Mouse (Mus musculus): Measurements from ENCODE around the gene Tbc1d23. TPM values are rescaled to one million over a fixed set of nuclear protein-coding genes. Genes with fewer than 3 reads are reported as not detected.
"Not testable (repeated sequence)": the region's sequence is repeated elsewhere in the genome, so short reads cannot be mapped to it uniquely, and the experiment has no call there.

Tbc1d23 gene
- polyA plus RNA-seq, 1 experiment from 2014 or later, result 23.5 TPM

- Histone ChIP-seq H3K27me3 (replicated peaks; ENCODE audit: insufficient read depth, low read length) (no peaks in the 10 kb centered on the region), H3K27ac (ENCODE audit: low read length) (no peak overlapping the region), H3K4me2 (replicated peaks; ENCODE audit: low read depth, low read length) (no peak overlapping the region), H3K36me3 (ENCODE audit: insufficient read depth, low read length) (peaks cover 12% of the 10 kb centered on the region; the same call in 1 of the 2 replicates), H3K4me1 (ENCODE audit: insufficient read depth, low read depth, low read length) (no peaks in the 10 kb centered on the region), H3K9ac (replicated peaks; ENCODE audit: low read depth) (no peak overlapping the region), H3K4me3 (ENCODE audit: low read depth, low read length) (no peak overlapping the region), H3K9me3 (ENCODE audit: low read length) (no peaks in the 10 kb centered on the region)
- TF ChIP-seq CTCF (IDR thresholded peaks at IDR 0.05), result peak; percentile 77
- TF ChIP-seq EP300 (IDR thresholded peaks at IDR 0.05), result no peak
- peak; percentile 85 for DNase-seq (ENCODE audit: low spot score)
- 60% methylated on average over 2 of the region's 2 CpGs for whole genome bisulfite sequencing
- no peak for ATAC-seq
Observed at GRCm38 (mm10) chr16:57177254-57177653, 54.0 kb downstream of the Tbc1d23 start.

- no peak for ATAC-seq
- TF ChIP-seq EP300 (IDR thresholded peaks at IDR 0.05) (no peak), CTCF (IDR thresholded peaks at IDR 0.05) (no peak)
- Histone ChIP-seq H3K27me3 (replicated peaks; ENCODE audit: insufficient read depth, low read length) (no peaks in the 10 kb centered on the region), H3K27ac (ENCODE audit: low read length) (no peak overlapping the region), H3K36me3 (ENCODE audit: insufficient read depth, low read length) (peaks cover 4% of the 10 kb centered on the region; the same call in 1 of the 2 replicates), H3K4me3 (ENCODE audit: low read depth, low read length) (no peak overlapping the region), H3K4me2 (replicated peaks; ENCODE audit: low read depth, low read length) (no peak overlapping the region), H3K9me3 (ENCODE audit: low read length) (no peaks in the 10 kb centered on the region), H3K4me1 (ENCODE audit: insufficient read depth, low read depth, low read length) (no peaks in the 10 kb centered on the region), H3K9ac (replicated peaks; ENCODE audit: low read depth) (no peak overlapping the region)
- 85% methylated on average over 7 of the region's 7 CpGs for WGBS
- no peak for DNase-seq (ENCODE audit: low spot score)
Observed at GRCm38 (mm10) chr16:57176276-57176675, 55.0 kb downstream of the Tbc1d23 start.

- DNase-seq (ENCODE audit: low spot score), result no peak
- peaks cover 4% of the 10 kb centered on the region; the same call in 1 of the 2 replicates for H3K36me3 ChIP-seq (ENCODE audit: insufficient read depth, low read length)
- WGBS, result 70% methylated on average over 2 of the region's 2 CpGs
- H3K27me3 ChIP-seq (replicated peaks; ENCODE audit: insufficient read depth, low read length), result no peaks in the 10 kb centered on the region
- ATAC-seq, result no peak
- no peak overlapping the region for H3K4me2 ChIP-seq (replicated peaks; ENCODE audit: low read depth, low read length)
- H3K4me1 ChIP-seq (ENCODE audit: insufficient read depth, low read depth, low read length), result no peaks in the 10 kb centered on the region
- H3K4me3 ChIP-seq (ENCODE audit: low read depth, low read length), result no peak overlapping the region
- H3K9me3 ChIP-seq (ENCODE audit: low read length), result no peaks in the 10 kb centered on the region
- TF ChIP-seq EP300 (IDR thresholded peaks at IDR 0.05) (no peak), CTCF (IDR thresholded peaks at IDR 0.05) (no peak)
- H3K27ac ChIP-seq (ENCODE audit: low read length), result no peak overlapping the region
- no peak overlapping the region for H3K9ac ChIP-seq (replicated peaks; ENCODE audit: low read depth)
Observed at GRCm38 (mm10) chr16:57175751-57176150, 55.6 kb downstream of the Tbc1d23 start.

- H3K9ac ChIP-seq (replicated peaks; ENCODE audit: low read depth); H3K27me3 ChIP-seq (replicated peaks; ENCODE audit: insufficient read depth, low read length); H3K9me3 ChIP-seq (ENCODE audit: low read length); H3K4me1 ChIP-seq (ENCODE audit: insufficient read depth, low read depth, low read length); ATAC-seq; H3K27ac ChIP-seq (ENCODE audit: low read length); H3K36me3 ChIP-seq (ENCODE audit: insufficient read depth, low read length); H3K4me2 ChIP-seq (replicated peaks; ENCODE audit: low read depth, low read length); H3K4me3 ChIP-seq (ENCODE audit: low read depth, low read length); DNase-seq (ENCODE audit: low spot score): not testable (repeated sequence)
Observed at GRCm38 (mm10) chr16:57174480-57174879, 56.8 kb downstream of the Tbc1d23 start.

GRCm38 (mm10) chr16:57171570-57171969, 59.7 kb downstream of the Tbc1d23 start:
- no peaks in the 10 kb centered on the region for H3K9me3 ChIP-seq (ENCODE audit: low read length)
- no peak overlapping the region for H3K4me2 ChIP-seq (replicated peaks; ENCODE audit: low read depth, low read length)
- H3K9ac ChIP-seq (replicated peaks; ENCODE audit: low read depth), result no peak overlapping the region
- ATAC-seq (no peak), DNase-seq (ENCODE audit: low spot score) (no peak)
- no peak overlapping the region for H3K4me3 ChIP-seq (ENCODE audit: low read depth, low read length)
- H3K27ac ChIP-seq (ENCODE audit: low read length), result no peak overlapping the region
- no peaks in the 10 kb centered on the region for H3K4me1 ChIP-seq (ENCODE audit: insufficient read depth, low read depth, low read length)
- H3K27me3 ChIP-seq (replicated peaks; ENCODE audit: insufficient read depth, low read length), result no peaks in the 10 kb centered on the region
- TF ChIP-seq CTCF (IDR thresholded peaks at IDR 0.05), result no peak
- WGBS, result 92% methylated on average over 6 of the region's 6 CpGs
- H3K36me3 ChIP-seq (ENCODE audit: insufficient read depth, low read length), result peaks cover 7% of the 10 kb centered on the region; the same call in 1 of the 2 replicates

- no peak for TF ChIP-seq CTCF (IDR thresholded peaks at IDR 0.05)
- no peak for TF ChIP-seq EP300 (IDR thresholded peaks at IDR 0.05)
- WGBS, result 88% methylated on average over 8 of the region's 8 CpGs
- no peaks in the 10 kb centered on the region for H3K27me3 ChIP-seq (replicated peaks; ENCODE audit: insufficient read depth, low read length)
- no peaks in the 10 kb centered on the region for H3K9me3 ChIP-seq (ENCODE audit: low read length)
- no peak overlapping the region for H3K9ac ChIP-seq (replicated peaks; ENCODE audit: low read depth)
- no peaks in the 10 kb centered on the region for H3K4me1 ChIP-seq (ENCODE audit: insufficient read depth, low read depth, low read length)
- peaks cover 7% of the 10 kb centered on the region; the same call in 1 of the 2 replicates for H3K36me3 ChIP-seq (ENCODE audit: insufficient read depth, low read length)
- DNase-seq (ENCODE audit: low spot score) (no peak), ATAC-seq (no peak)
- no peak overlapping the region for H3K4me2 ChIP-seq (replicated peaks; ENCODE audit: low read depth, low read length)
- no peak overlapping the region for H3K4me3 ChIP-seq (ENCODE audit: low read depth, low read length)
- no peak overlapping the region for H3K27ac ChIP-seq (ENCODE audit: low read length)
Observed at GRCm38 (mm10) chr16:57171161-57171560, 60.1 kb downstream of the Tbc1d23 start.

GRCm38 (mm10) chr16:57168236-57168635, 63.1 kb downstream of the Tbc1d23 start:
- TF ChIP-seq EP300 (IDR thresholded peaks at IDR 0.05), result no peak
- ATAC-seq (no peak), DNase-seq (ENCODE audit: low spot score) (no peak)
- 75% methylated on average over 4 of the region's 4 CpGs for WGBS
- Histone ChIP-seq H3K9ac (replicated peaks; ENCODE audit: low read depth) (no peak overlapping the region), H3K36me3 (ENCODE audit: insufficient read depth, low read length) (peaks cover 7% of the 10 kb centered on the region; the same call in 1 of the 2 replicates), H3K4me1 (ENCODE audit: insufficient read depth, low read depth, low read length) (no peaks in the 10 kb centered on the region), H3K9me3 (ENCODE audit: low read length) (no peaks in the 10 kb centered on the region), H3K4me3 (ENCODE audit: low read depth, low read length) (no peak overlapping the region), H3K4me2 (replicated peaks; ENCODE audit: low read depth, low read length) (no peak overlapping the region), H3K27me3 (replicated peaks; ENCODE audit: insufficient read depth, low read length) (no peaks in the 10 kb centered on the region), H3K27ac (ENCODE audit: low read length) (no peak overlapping the region)
